Mouse (Mus musculus) midbrain, embryonic 12.5 days (tissue): ENCODE results near the gene Snx29. TPM values are rescaled to one million over a fixed set of nuclear protein-coding genes. Genes with fewer than 3 reads are reported as not detected.
"Not testable (repeated sequence)": the region's sequence is repeated elsewhere in the genome, so short reads cannot be mapped to it uniquely, and the experiment has no call there.

ENCODE experiments used
- ATAC-seq: fragments of 200-750 bp; cut with Nextera tagmentation; 2 replicates; pipeline ENCODE4 v1.8.0; 2017; ENCODE audit warnings: low read depth, moderate TSS enrichment, moderate library complexity; ENCODE audit not compliant: low FRiP score
- H3K27ac ChIP-seq: fragments of 300-500 bp; sonication (generic); replicated peaks from 2 replicates; pipeline ENCODE4 v1.5.1; 2016; ENCODE audit warnings: mild to moderate bottlenecking
- H3K27me3 ChIP-seq: fragments of 300-500 bp; sonication (generic); 2 replicates; pipeline ENCODE4 v1.6.1; 2016; ENCODE audit warnings: mild to moderate bottlenecking
- H3K36me3 ChIP-seq: fragments of 300-500 bp; sonication (generic); 2 replicates; pipeline ENCODE4 v1.6.1; 2016
- H3K4me1 ChIP-seq: fragments of 300-500 bp; sonication (generic); 2 replicates; pipeline ENCODE4 v1.6.1; 2016
- H3K4me2 ChIP-seq: fragments of 300-500 bp; sonication (generic); replicated peaks from 2 replicates; pipeline ENCODE4 v1.6.1; 2016; ENCODE audit warnings: mild to moderate bottlenecking, moderate library complexity
- H3K4me3 ChIP-seq: fragments of 300-500 bp; sonication (generic); 2 replicates; pipeline ENCODE4 v1.5.1; 2016; ENCODE audit warnings: mild to moderate bottlenecking
- H3K9ac ChIP-seq: fragments of 300-500 bp; sonication (generic); replicated peaks from 2 replicates; pipeline ENCODE4 v1.6.1; 2016; ENCODE audit warnings: mild to moderate bottlenecking, moderate library complexity
- H3K9me3 ChIP-seq: fragments of 300-500 bp; sonication (generic); 2 replicates; pipeline ENCODE4 v1.6.1; 2016; ENCODE audit warnings: mild to moderate bottlenecking
- WGBS: fragments of 180-500 bp; shearing (Covaris S2); methylation state at CpG from one replicate; pipeline ENCODE4 v1.1.7; 2016; 5-methylcytosine and 5-hydroxymethylcytosine counted together
- polyA plus RNA-seq: library from polyadenylated mRNA; unstranded; fragments of >200 nt; fragmentation: Nextera tagmentation; extraction: Ambion mirVana; gene quantifications from 2 replicates; pipeline ENCODE4 v1.2.1, GENCODE M21; 2016

Snx29 gene
- polyA plus RNA-seq: 19.6 and 19.9 TPM in 2 replicates

GRCm38 (mm10) chr16:11322409-11323323 is at the start of gene Snx29:
Snx29 (plus strand) TSS chr16:11322908.
- 5% methylated on average over 49 of the region's 61 CpGs for WGBS
- Histone ChIP-seq H3K9me3 (no peaks in the 10 kb centered on the region), H3K4me1 (peaks cover 12% of the 10 kb centered on the region), H3K4me2 (peak within 1 kb of the TSS; percentile 94), H3K27me3 (no peaks in the 10 kb centered on the region), H3K27ac (peak within 1 kb of the TSS; percentile 87), H3K4me3 (peak within 1 kb of the TSS; percentile 92), H3K9ac (peak within 1 kb of the TSS; percentile 90), H3K36me3 (no peaks in the 10 kb centered on the region)
- peak; percentile 99 for ATAC-seq

DNA sequence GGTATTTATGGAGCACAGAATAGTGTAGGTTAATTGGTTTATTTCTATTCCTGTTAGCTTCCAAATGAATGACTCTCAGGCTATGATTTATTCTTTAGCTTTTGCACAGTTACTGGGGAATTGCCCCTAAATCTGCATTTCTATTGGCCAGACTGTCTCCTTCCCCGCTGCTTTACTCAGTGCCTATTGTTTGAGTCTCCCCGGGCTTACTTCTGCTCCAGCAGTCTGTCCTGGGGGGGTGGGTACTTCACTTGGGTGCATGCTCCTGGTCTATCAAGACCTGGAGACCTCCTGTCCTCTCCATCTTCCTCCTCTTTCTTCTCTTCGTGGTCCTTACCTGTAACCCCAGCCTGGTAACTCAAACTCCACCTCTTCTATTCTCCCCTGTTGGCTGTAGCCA is 45.8 kb upstream of the Snx29 start:
- Histone ChIP-seq H3K9ac (no peak overlapping the region), H3K27me3 (no peaks in the 10 kb centered on the region), H3K36me3 (no peaks in the 10 kb centered on the region), H3K4me2 (no peak overlapping the region), H3K4me3 (no peak overlapping the region), H3K9me3 (no peaks in the 10 kb centered on the region), H3K4me1 (no peaks in the 10 kb centered on the region; the same call in 1 of the 2 replicates), H3K27ac (no peak overlapping the region)
- WGBS: 47% methylated on average over 3 of the region's 3 CpGs
- ATAC-seq: no peak

DNA sequence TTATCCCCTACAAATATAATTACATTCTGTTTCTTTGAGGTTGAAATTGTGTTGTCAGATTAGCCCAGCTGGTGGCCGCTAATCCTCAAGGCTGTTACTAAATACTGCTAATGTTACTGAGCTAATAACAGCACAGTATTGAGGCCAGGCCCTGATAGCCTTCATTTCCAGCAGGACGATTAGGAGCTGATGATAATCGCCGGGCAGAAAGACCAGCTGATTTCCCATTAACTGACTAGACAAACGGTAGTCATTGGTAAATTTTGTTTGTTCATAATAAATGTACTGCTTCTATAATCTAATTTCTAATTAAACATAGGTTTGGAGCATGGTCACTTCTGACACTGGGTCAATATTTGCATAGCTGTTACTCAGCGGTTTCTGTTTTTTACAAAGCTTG is 43.9 kb upstream of the Snx29 start:
- H3K9me3 ChIP-seq: no peaks in the 10 kb centered on the region
- no peak overlapping the region for H3K4me3 ChIP-seq
- WGBS: 62% methylated on average over 6 of the region's 6 CpGs
- no peak overlapping the region for H3K27ac ChIP-seq
- H3K4me1 ChIP-seq: no peaks in the 10 kb centered on the region
- H3K27me3 ChIP-seq: no peaks in the 10 kb centered on the region
- H3K9ac ChIP-seq: no peak overlapping the region
- no peak overlapping the region for H3K4me2 ChIP-seq
- no peaks in the 10 kb centered on the region for H3K36me3 ChIP-seq
- ATAC-seq: no peak

DNA sequence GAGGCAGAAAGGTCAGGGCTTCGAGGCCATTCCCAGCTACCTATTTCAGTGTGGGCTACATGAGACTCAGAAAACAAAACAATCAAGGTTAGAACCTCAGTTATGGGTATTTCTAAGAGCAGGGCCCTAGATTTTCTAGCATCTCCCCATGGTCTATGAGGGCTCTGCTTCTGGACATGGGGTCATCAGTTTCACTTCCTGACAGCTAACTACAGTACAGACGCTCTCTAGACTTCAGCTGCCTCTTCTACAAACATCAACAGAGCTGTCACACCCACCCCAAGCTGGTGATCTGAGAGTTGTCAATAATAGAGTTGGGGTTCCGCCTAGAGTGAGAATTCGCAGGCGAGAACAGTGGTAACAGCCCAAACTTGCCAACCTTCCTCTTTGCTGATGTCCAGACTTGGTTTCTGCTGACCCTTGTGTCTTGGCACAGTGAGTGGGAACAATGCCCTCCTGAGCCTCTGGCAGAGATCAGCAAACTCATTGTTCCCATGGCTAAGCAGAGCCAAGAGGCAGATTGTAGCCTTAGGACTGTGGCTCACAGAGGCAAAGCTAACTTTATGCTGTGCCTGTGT is 40.0 kb upstream of the Snx29 start:
- WGBS: 93% methylated on average over 5 of the region's 5 CpGs

DNA sequence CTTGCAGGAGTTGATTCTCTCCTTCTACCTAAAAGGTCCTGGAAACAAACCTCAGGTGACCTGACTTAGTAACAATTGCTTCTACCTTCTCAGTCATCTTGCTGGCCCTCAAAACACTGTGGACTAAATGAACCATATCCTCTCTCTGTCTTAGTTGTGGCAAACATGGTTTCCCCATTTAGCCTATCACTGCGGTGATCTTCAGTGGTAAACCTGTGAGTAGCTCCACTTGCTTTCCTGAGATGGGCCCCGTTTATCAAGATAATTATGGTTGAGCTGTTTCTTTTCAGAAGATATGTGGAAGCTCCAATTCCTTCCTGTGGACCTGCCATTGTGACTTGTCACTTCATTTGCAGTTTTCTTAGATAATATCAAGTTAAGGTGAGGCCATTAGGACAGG is 37.8 kb upstream of the Snx29 start:
- Histone ChIP-seq H3K4me1 (no peaks in the 10 kb centered on the region), H3K27ac (no peak overlapping the region), H3K36me3 (no peaks in the 10 kb centered on the region), H3K27me3 (no peaks in the 10 kb centered on the region), H3K9ac (no peak overlapping the region), H3K4me2 (no peak overlapping the region), H3K4me3 (no peak overlapping the region), H3K9me3 (0 out of 2 replicates have a peak, but pooled peaks cover 2% of the 10 kb centered on the region)
- WGBS: 94% methylated on average over 2 of the region's 2 CpGs
- ATAC-seq: no peak

More for the DNA sequence above, 40.0 kb upstream of the Snx29 start:
- no peak overlapping the region for H3K4me3 ChIP-seq
- ATAC-seq: no peak
- H3K27me3 ChIP-seq: no peaks in the 10 kb centered on the region
- no peak overlapping the region for H3K4me2 ChIP-seq
- H3K36me3 ChIP-seq: no peaks in the 10 kb centered on the region
- no peaks in the 10 kb centered on the region for H3K4me1 ChIP-seq
- H3K27ac ChIP-seq: no peak overlapping the region
- no peaks in the 10 kb centered on the region for H3K9me3 ChIP-seq
- no peak overlapping the region for H3K9ac ChIP-seq

DNA sequence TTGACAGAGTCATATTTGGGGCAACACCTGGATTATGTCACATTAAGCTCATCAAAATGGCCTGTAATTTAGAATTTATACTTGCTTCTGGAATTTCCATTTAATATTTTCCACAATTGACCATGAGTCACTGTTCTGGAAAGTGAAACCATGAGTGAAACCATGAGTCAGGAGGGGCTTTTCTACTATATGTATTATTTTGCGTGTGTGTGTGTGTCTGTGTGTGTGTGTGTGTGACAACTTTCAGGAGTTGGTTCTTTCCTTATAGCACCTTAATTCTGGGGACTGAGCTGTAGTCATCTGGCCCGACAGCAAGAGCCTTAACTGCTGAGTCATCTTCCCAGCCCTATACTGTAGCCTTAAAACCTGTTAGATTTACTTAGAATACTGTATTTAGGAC is 36.8 kb upstream of the Snx29 start:
- H3K4me3 ChIP-seq: no peak overlapping the region
- ATAC-seq: no peak
- H3K27me3 ChIP-seq: no peaks in the 10 kb centered on the region
- 93% methylated on average over 2 of the region's 2 CpGs for WGBS
- H3K4me1 ChIP-seq: no peaks in the 10 kb centered on the region
- no peak overlapping the region for H3K4me2 ChIP-seq
- no peaks in the 10 kb centered on the region for H3K36me3 ChIP-seq
- H3K9ac ChIP-seq: no peak overlapping the region
- H3K9me3 ChIP-seq: 0 out of 2 replicates have a peak, but pooled peaks cover 7% of the 10 kb centered on the region
- no peak overlapping the region for H3K27ac ChIP-seq

DNA sequence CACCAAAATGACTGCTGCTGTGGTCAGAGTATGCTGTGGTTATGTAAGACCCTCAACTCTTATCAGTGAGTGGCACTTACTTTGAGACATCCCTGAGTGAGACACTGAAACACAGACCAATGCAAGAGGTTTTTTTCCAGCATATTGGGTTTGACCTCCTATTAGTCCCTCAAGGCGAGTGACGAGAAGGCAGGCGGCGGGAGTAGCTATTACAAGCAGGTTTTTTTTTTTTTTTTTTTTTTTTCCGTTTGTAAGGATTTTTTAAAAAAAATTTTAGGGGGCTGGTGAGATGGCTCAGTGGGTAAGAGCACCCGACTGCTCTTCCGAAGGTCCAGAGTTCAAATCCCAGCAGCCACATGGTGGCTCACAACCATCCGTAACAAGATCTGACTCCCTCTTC is 33.8 kb upstream of the Snx29 start:
- H3K4me1 ChIP-seq, H3K36me3 ChIP-seq, H3K27me3 ChIP-seq, H3K27ac ChIP-seq, H3K4me2 ChIP-seq, H3K9ac ChIP-seq, H3K9me3 ChIP-seq, ATAC-seq, H3K4me3 ChIP-seq: not testable (repeated sequence)
- 94% methylated on average over 8 of the region's 8 CpGs for WGBS

DNA sequence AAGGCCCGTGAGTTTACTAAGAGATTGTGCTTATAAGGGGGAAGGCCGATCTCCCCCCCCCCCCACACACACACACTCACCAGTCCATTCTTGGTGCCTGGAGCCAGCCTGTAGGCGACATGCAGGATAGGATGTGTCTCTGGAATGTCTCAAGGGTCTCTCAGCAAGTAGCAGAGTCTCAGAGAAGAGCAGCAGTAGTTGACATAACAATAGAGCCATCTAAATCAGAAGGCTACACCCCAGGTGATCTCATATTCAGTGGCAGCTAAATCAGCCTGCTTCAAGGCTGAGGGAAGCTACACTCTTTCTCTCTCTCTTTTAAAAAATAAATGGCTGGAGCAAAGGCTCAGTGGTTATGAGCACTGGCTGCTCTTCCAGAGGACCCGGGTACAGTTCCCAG is 27.1 kb upstream of the Snx29 start:
- H3K4me3 ChIP-seq, H3K36me3 ChIP-seq, H3K4me1 ChIP-seq, H3K9ac ChIP-seq, H3K27ac ChIP-seq, H3K4me2 ChIP-seq, ATAC-seq, H3K27me3 ChIP-seq, H3K9me3 ChIP-seq: not testable (repeated sequence)
- 68% methylated on average over 4 of the region's 4 CpGs for WGBS

DNA sequence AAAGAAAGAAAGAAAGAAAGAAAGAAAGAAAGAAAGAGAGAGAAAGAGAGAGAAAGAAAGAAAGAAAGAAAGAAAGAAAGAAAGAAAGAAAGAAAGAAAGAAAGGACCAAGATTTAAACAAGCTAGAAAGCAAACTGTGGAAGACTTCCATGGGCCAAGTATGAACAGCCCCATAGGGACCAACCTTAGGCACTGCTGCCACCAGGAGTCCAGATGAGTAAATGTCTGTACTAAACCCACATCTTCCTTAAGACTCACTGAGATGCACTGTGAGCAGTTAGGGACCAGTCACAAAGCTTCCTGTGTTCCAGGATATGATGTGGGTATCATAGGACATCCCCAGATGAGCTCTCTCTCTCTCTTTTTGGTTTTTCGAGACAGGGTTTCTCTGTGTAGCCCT is 25.0 kb upstream of the Snx29 start:
- WGBS: 68% methylated on average over 1 of the region's 1 CpGs
- not testable (repeated sequence) for ATAC-seq, H3K4me2 ChIP-seq

GRCm38 (mm10) chr16:11303741-11304140 is 19.0 kb upstream of the Snx29 start:
- no peak overlapping the region for H3K27ac ChIP-seq
- no peaks in the 10 kb centered on the region for H3K36me3 ChIP-seq
- no peak overlapping the region for H3K4me3 ChIP-seq
- H3K27me3 ChIP-seq: no peaks in the 10 kb centered on the region
- no peak overlapping the region for H3K9ac ChIP-seq
- no peaks in the 10 kb centered on the region for H3K9me3 ChIP-seq
- ATAC-seq: no peak
- H3K4me2 ChIP-seq: no peak overlapping the region
- no peaks in the 10 kb centered on the region for H3K4me1 ChIP-seq

More for the DNA sequence above, 25.0 kb upstream of the Snx29 start:
- not testable (repeated sequence) for H3K27me3 ChIP-seq, H3K9ac ChIP-seq, H3K4me1 ChIP-seq, H3K9me3 ChIP-seq, H3K4me3 ChIP-seq, H3K36me3 ChIP-seq, H3K27ac ChIP-seq

DNA sequence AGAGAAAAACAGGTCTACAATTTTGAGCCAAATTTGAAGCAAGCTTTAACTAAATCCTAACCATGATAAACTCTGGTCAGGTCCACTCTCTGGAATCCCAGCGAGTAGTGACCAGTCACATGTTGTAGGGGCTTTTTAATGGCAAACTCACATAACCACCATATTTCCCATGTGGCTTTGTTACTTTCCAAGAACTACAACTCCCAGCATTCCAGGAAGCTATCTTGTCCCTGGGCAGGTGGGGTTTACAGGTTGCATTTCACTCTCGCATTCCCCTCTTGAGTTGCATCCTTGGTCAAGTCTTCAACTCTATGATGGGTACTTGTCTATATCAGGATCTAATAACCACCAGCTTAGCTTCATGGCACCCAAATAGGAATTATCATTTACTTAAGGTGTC is 17.2 kb upstream of the Snx29 start:
- no peaks in the 10 kb centered on the region for H3K9me3 ChIP-seq
- no peak for ATAC-seq
- H3K4me2 ChIP-seq: no peak overlapping the region
- H3K9ac ChIP-seq: no peak overlapping the region
- no peak overlapping the region for H3K4me3 ChIP-seq
- H3K36me3 ChIP-seq: no peaks in the 10 kb centered on the region
- no peaks in the 10 kb centered on the region for H3K4me1 ChIP-seq
- no peaks in the 10 kb centered on the region for H3K27me3 ChIP-seq
- WGBS: 86% methylated on average over 2 of the region's 2 CpGs
- no peak overlapping the region for H3K27ac ChIP-seq

GRCm38 (mm10) chr16:11313512-11313911 is 9.2 kb upstream of the Snx29 start, which contains the start of gene Tnfrsf17:
Tnfrsf17 (plus strand) TSS chr16:11313812.
- H3K4me2 ChIP-seq: no peak within 1 kb of the TSS
- no peak within 1 kb of the TSS for H3K9ac ChIP-seq
- no peaks in the 10 kb centered on the region for H3K36me3 ChIP-seq
- no peak within 1 kb of the TSS for H3K4me3 ChIP-seq
- WGBS: 74% methylated on average over 7 of the region's 7 CpGs
- H3K9me3 ChIP-seq: no peaks in the 10 kb centered on the region
- no peak within 1 kb of the TSS for H3K27ac ChIP-seq
- H3K4me1 ChIP-seq: no peaks in the 10 kb centered on the region
- H3K27me3 ChIP-seq: no peaks in the 10 kb centered on the region
- ATAC-seq: no peak
